Comparison of ENCODE assay signal across 12 mouse cellular contexts in the genomic region with DNA sequence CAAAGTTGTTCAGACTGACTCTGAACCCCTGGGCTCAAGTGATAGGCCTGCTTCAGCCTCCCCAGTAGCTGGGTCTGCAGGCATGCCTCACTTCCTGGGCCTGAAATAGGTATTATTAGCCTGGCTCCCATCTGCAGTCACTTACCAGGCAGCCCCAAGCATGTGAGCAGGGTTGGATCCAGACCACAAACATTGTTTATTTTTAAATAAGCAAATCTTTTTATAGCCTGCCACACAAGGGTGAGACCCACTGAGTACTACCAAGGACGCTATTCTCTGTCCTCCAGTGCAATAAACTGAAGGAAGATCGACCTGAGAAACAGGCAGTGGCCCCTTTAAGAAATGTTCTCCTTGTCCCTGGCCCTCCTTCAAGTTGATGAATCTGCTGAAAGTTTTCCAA. TPM values are rescaled to one million over a fixed set of nuclear protein-coding genes. Genes with fewer than 3 reads are reported as not detected.
DNase-seq lines count a peak whose midpoint lies in the region; ATAC-seq and TF ChIP-seq lines count a peak whose summit lies in the region.
"Had no signal": no experiment of that assay in that cellular context is flagged by ENCODE, and none has a peak within 500 bp of the region (broad histone marks: within the 10 kb centered on the region; RNA-seq: fewer than 3 reads in every experiment).

No protein-coding gene starts in this region.

- no peak for TF ChIP-seq CTCF in midbrain, postnatal 0 days (IDR thresholded peaks at IDR 0.05)

- no peak for ATAC-seq in heart, embryonic 11.5 days (replicated peaks; ENCODE audit: insufficient number of reproducible peaks, low FRiP score, low TSS enrichment)
- ATAC-seq in lung, embryonic 15.5 days (ENCODE audit: borderline replicate concordance, extremely low read depth, low FRiP score, low TSS enrichment), result peak; percentile 55; the same call in 1 of the 2 replicates
- peak; percentile 44 for ATAC-seq in heart, embryonic 14.5 days (ENCODE audit: insufficient number of reproducible peaks, insufficient read depth, low FRiP score, low read depth)
- ATAC-seq in midbrain, postnatal 0 days (ENCODE audit: low FRiP score), result no peak
- ATAC-seq: forebrain, embryonic 15.5 days had no signal

- H3K27me3 ChIP-seq in heart, embryonic 11.5 days (ENCODE audit: control insufficient read depth, insufficient read depth, low read length), result no peaks in the 10 kb centered on the region
- no peaks in the 10 kb centered on the region for H3K27me3 ChIP-seq in lung, embryonic 15.5 days
- no peaks in the 10 kb centered on the region for H3K27me3 ChIP-seq in heart, embryonic 14.5 days (ENCODE audit: control insufficient read depth, insufficient read depth, low read length)
- no peaks in the 10 kb centered on the region for H3K27me3 ChIP-seq in myocyte (ENCODE audit: control insufficient read depth, insufficient read depth, insufficient read length)
- H3K27me3 ChIP-seq in midbrain, postnatal 0 days (ENCODE audit: insufficient read depth, low read length), result no peaks in the 10 kb centered on the region
- H3K27me3 ChIP-seq: forebrain, embryonic 15.5 days had no signal

- no peak overlapping the region for H3ac ChIP-seq in myocyte (ENCODE audit: control insufficient read depth, insufficient read length)

- peak overlapping the region; percentile 8; the same call in 1 of the 2 replicates for H3K9ac ChIP-seq in heart, embryonic 11.5 days (ENCODE audit: low read depth, low read length)
- H3K9ac ChIP-seq in lung, embryonic 15.5 days, result no peak overlapping the region
- peak overlapping the region; percentile 19; the same call in 1 of the 2 replicates for H3K9ac ChIP-seq in heart, embryonic 14.5 days (ENCODE audit: low read length)
- no peak overlapping the region for H3K9ac ChIP-seq in midbrain, postnatal 0 days (replicated peaks; ENCODE audit: low read length, poor library complexity, severe bottlenecking)
- H3K9ac ChIP-seq: forebrain, embryonic 15.5 days had no signal

- peaks cover 10% of the 10 kb centered on the region for H3K79me2 ChIP-seq in myocyte (ENCODE audit: control insufficient read depth, insufficient read depth)

- DNase-seq in heart, adult 8-10 months (ENCODE audit: low spot score), result no peak
- no peak for DNase-seq in lung, adult 18-20 months
- no peak for DNase-seq in left cerebral cortex, adult 11 months (ENCODE audit: low spot score)
- DNase-seq in midbrain, postnatal 0 days (ENCODE audit: low spot score), result no peak
- DNase-seq: adrenal gland, postnatal 25 days; cerebellum, adult 11-12 months; kidney, adult 2 months had no signal

- no peak overlapping the region for H3K4me3 ChIP-seq in heart, embryonic 11.5 days (ENCODE audit: low read depth, low read length)
- H3K4me3 ChIP-seq in lung, embryonic 15.5 days, result no peak overlapping the region
- no peak overlapping the region for H3K4me3 ChIP-seq in heart, embryonic 14.5 days (ENCODE audit: control insufficient read depth in 1 of 2, insufficient read depth in 1 of 2, low read depth in 1 of 2, low read length in 2 of 2)
- no peak overlapping the region for H3K4me3 ChIP-seq in myocyte
- no peak overlapping the region for H3K4me3 ChIP-seq in midbrain, postnatal 0 days (ENCODE audit: low read depth, low read length)
- H3K4me3 ChIP-seq: forebrain, embryonic 15.5 days had no signal

- peak overlapping the region; percentile 54; the same call in 1 of the 2 replicates for H3K27ac ChIP-seq in heart, embryonic 11.5 days (ENCODE audit: low read depth, low read length)
- peak overlapping the region; percentile 42 for H3K27ac ChIP-seq in lung, embryonic 15.5 days
- peak overlapping the region; percentile 83 to 88 for H3K27ac ChIP-seq in heart, embryonic 14.5 days (replicated peaks in 1 of 2; ENCODE audit: control insufficient read depth in 1 of 2, insufficient read depth in 1 of 2, low read depth in 2 of 2, low read length in 2 of 2)
- no peak overlapping the region for H3K27ac ChIP-seq in midbrain, postnatal 0 days (ENCODE audit: low read depth, low read length)
- H3K27ac ChIP-seq: forebrain, embryonic 15.5 days had no signal

- no peaks in the 10 kb centered on the region for H3K9me3 ChIP-seq in heart, embryonic 11.5 days (replicated peaks; ENCODE audit: control insufficient read depth, low read length)
- H3K9me3 ChIP-seq in lung, embryonic 15.5 days, result no peaks in the 10 kb centered on the region
- no peaks in the 10 kb centered on the region for H3K9me3 ChIP-seq in heart, embryonic 14.5 days (ENCODE audit: control insufficient read depth, low read length)
- no peaks in the 10 kb centered on the region for H3K9me3 ChIP-seq in midbrain, postnatal 0 days (ENCODE audit: low read length)
- H3K9me3 ChIP-seq: forebrain, embryonic 15.5 days had no signal

- H3K36me3 ChIP-seq in heart, embryonic 11.5 days (ENCODE audit: control insufficient read depth, insufficient read depth, low read length), result no peaks in the 10 kb centered on the region
- no peaks in the 10 kb centered on the region for H3K36me3 ChIP-seq in lung, embryonic 15.5 days
- H3K36me3 ChIP-seq in heart, embryonic 14.5 days (ENCODE audit: control insufficient read depth, insufficient read depth, low read length), result 0 out of 2 replicates have a peak, but pooled peaks cover 4% of the 10 kb centered on the region
- H3K36me3 ChIP-seq in myocyte (ENCODE audit: control insufficient read depth, insufficient read depth), result no peaks in the 10 kb centered on the region
- H3K36me3 ChIP-seq in midbrain, postnatal 0 days (ENCODE audit: insufficient read depth, low read length), result no peaks in the 10 kb centered on the region
- H3K36me3 ChIP-seq: forebrain, embryonic 15.5 days had no signal

- H3K4me1 ChIP-seq in heart, embryonic 11.5 days (ENCODE audit: control insufficient read depth, insufficient read depth, low read length), result peaks cover 13% of the 10 kb centered on the region
- H3K4me1 ChIP-seq in lung, embryonic 15.5 days, result peaks cover 47% of the 10 kb centered on the region
- peaks cover 30 to 52% of the 10 kb centered on the region in 2 experiments for H3K4me1 ChIP-seq in heart, embryonic 14.5 days (ENCODE audit: control insufficient read depth in 2 of 2, insufficient read depth in 2 of 2, low read length in 2 of 2)
- H3K4me1 ChIP-seq in midbrain, postnatal 0 days (ENCODE audit: insufficient read depth, low read length), result no peaks in the 10 kb centered on the region

- H3K4me2 ChIP-seq in heart, embryonic 11.5 days, result no peak overlapping the region
- no peak overlapping the region for H3K4me2 ChIP-seq in lung, embryonic 15.5 days
- H3K4me2 ChIP-seq in heart, embryonic 14.5 days (ENCODE audit: low read length), result 0 out of 2 replicates have a peak overlapping the region, but pooled peaks have one; percentile 16
- peak overlapping the region; percentile 27 for H3K4me2 ChIP-seq in myocyte (ENCODE audit: low read depth)
- no peak overlapping the region for H3K4me2 ChIP-seq in midbrain, postnatal 0 days (ENCODE audit: low read depth, low read length, poor library complexity, severe bottlenecking)
- H3K4me2 ChIP-seq: forebrain, embryonic 15.5 days had no signal

- TF ChIP-seq POLR2A in myocyte (IDR thresholded peaks at IDR 0.05; ENCODE audit: insufficient read length, low read depth), result no peak

- WGBS in heart, embryonic 11.5 days (ENCODE audit: insufficient replicate concordance), result 54% methylated on average over 2 of the region's 2 CpGs
- 30% methylated on average over 2 of the region's 2 CpGs for WGBS in lung, embryonic 15.5 days
- WGBS in heart, embryonic 14.5 days, result 38% methylated on average over 2 of the region's 2 CpGs
- 73% methylated on average over 2 of the region's 2 CpGs for WGBS in midbrain, postnatal 0 days

TF ChIP-seq in myocyte, 11 proteins besides CTCF, POLR2A, EP300 and RAD21:
- no peak for TF ChIP-seq MAX (IDR thresholded peaks at IDR 0.05; ENCODE audit: low read depth)
- no peak for TF ChIP-seq TCF3 (IDR thresholded peaks at IDR 0.05; ENCODE audit: insufficient read length, low read depth)
- no peak for TF ChIP-seq MYOG (IDR thresholded peaks at IDR 0.05; ENCODE audit: control insufficient read depth in 1 of 3, insufficient read depth in 1 of 3, insufficient read length in 2 of 3, low read depth in 2 of 3)
- no peak for TF ChIP-seq MYOD1 (IDR thresholded peaks at IDR 0.05; ENCODE audit: control insufficient read depth in 1 of 3, insufficient read length in 2 of 3, low read depth in 2 of 3)
- TF ChIP-seq TCF12 (IDR thresholded peaks at IDR 0.05; ENCODE audit: insufficient read depth, poor library complexity, severe bottlenecking), result no peak

RNA-seq across cellular contexts. Expression of gene Fnbp1, which starts 17.1 kb away (rescaled TPM):
- polyA plus RNA-seq in heart, embryonic 11.5 days (2014; fragmentation: Nextera tagmentation; extraction: Ambion mirVana), result 19.5 and 20.4 TPM in 2 replicates
- total RNA-seq in heart, adult 8-10 months (2022), result 10 to 100 TPM; 47.2 to 63.1 (median 52.7) TPM
- 14.2 and 17.7 TPM in 2 replicates for polyA plus RNA-seq in lung, embryonic 15.5 days (2015; fragmentation: Nextera tagmentation; extraction: Ambion mirVana)
- 17.6 and 19.4 TPM in 2 replicates for polyA plus RNA-seq in heart, embryonic 14.5 days (2014; fragmentation: Nextera tagmentation; extraction: Ambion mirVana)
- 10.6 TPM for polyA plus RNA-seq in myocyte (2012; fragmentation: generic; extraction: Trizol)
- total RNA-seq in midbrain, postnatal 0 days (2014; rRNA removed), result 22.1 and 23.6 TPM in 2 replicates
- 25.2 and 30.7 TPM in 2 replicates for polyA plus RNA-seq in midbrain, postnatal 0 days (2015; fragmentation: Nextera tagmentation; extraction: Ambion mirVana)

RNA-seq across cellular contexts. Expression of gene Gpr107, which starts 27.4 kb away (rescaled TPM):
- 30.4 and 33.8 TPM in 2 replicates for polyA plus RNA-seq in heart, embryonic 11.5 days (2014; fragmentation: Nextera tagmentation; extraction: Ambion mirVana)
- 10 to 100 TPM; 27.1 to 34.5 (median 29.8) TPM for total RNA-seq in heart, adult 8-10 months (2022)
- 32.3 and 33.3 TPM in 2 replicates for polyA plus RNA-seq in lung, embryonic 15.5 days (2015; fragmentation: Nextera tagmentation; extraction: Ambion mirVana)
- polyA plus RNA-seq in heart, embryonic 14.5 days (2014; fragmentation: Nextera tagmentation; extraction: Ambion mirVana), result 26.6 and 27.3 TPM in 2 replicates
- 35.2 TPM for polyA plus RNA-seq in myocyte (2012; fragmentation: generic; extraction: Trizol)
- total RNA-seq in midbrain, postnatal 0 days (2014; rRNA removed), result 46.7 and 47.3 TPM in 2 replicates
- 30.9 and 31.6 TPM in 2 replicates for polyA plus RNA-seq in midbrain, postnatal 0 days (2015; fragmentation: Nextera tagmentation; extraction: Ambion mirVana)

Comparison
In these comparisons a context has a peak if more than half of its experiments do, and no peak if none do; other contexts are left out.
1. ATAC-seq: peak in lung, embryonic 15.5 days (single experiment) and heart, embryonic 14.5 days (single experiment); none in heart, embryonic 11.5 days (single experiment) and midbrain, postnatal 0 days (single experiment).
2. H3K4me2 ChIP-seq: peak in heart, embryonic 14.5 days (single experiment) and myocyte (single experiment); none in heart, embryonic 11.5 days (single experiment), lung, embryonic 15.5 days (single experiment) and midbrain, postnatal 0 days (single experiment).
3. H3K9ac ChIP-seq: peak in heart, embryonic 11.5 days (single experiment) and heart, embryonic 14.5 days (single experiment); none in lung, embryonic 15.5 days (single experiment) and midbrain, postnatal 0 days (single experiment).